Mouse (Mus musculus) kidney, embryonic 15.5 days (tissue): ENCODE results near the gene Eme1. TPM values are rescaled to one million over a fixed set of nuclear protein-coding genes. Genes with fewer than 3 reads are reported as not detected.
A peak's percentile ranks its signal among the peaks of the same experiment; 100 is the strongest.
"Not testable (repeated sequence)": the region's sequence is repeated elsewhere in the genome, so short reads cannot be mapped to it uniquely, and the experiment has no call there.

Experiments
- ATAC-seq: fragments of 200-750 bp; cut with Nextera tagmentation; replicated peaks from 2 replicates; pipeline ENCODE4 v1.8.0; 2017; ENCODE audit warnings: moderate TSS enrichment; ENCODE audit not compliant: low FRiP score
- H3K27ac ChIP-seq: fragments of 300-500 bp; sonication (generic); 2 replicates; pipeline ENCODE4 v1.5.1; 2015; ENCODE audit warnings: mild to moderate bottlenecking, inconsistent platforms
- H3K27me3 ChIP-seq: fragments of 300-500 bp; sonication (generic); 2 replicates; pipeline ENCODE4 v1.6.1; 2015; ENCODE audit warnings: inconsistent platforms
- H3K36me3 ChIP-seq: fragments of 300-500 bp; sonication (generic); 2 replicates; pipeline ENCODE4 v1.6.1; 2015; ENCODE audit warnings: inconsistent platforms
- H3K4me1 ChIP-seq: fragments of 300-500 bp; sonication (generic); 2 replicates; pipeline ENCODE4 v1.6.1; 2015; ENCODE audit warnings: inconsistent platforms
- H3K4me2 ChIP-seq: fragments of 300-500 bp; sonication (generic); 2 replicates; pipeline ENCODE4 v1.6.1; 2015; ENCODE audit warnings: moderate library complexity, mild to moderate bottlenecking, inconsistent platforms
- H3K4me3 ChIP-seq: fragments of 300-500 bp; sonication (generic); replicated peaks from 2 replicates; pipeline ENCODE4 v1.5.1; 2015; ENCODE audit warnings: mild to moderate bottlenecking, inconsistent platforms
- H3K9ac ChIP-seq: fragments of 300-500 bp; sonication (generic); 2 replicates; pipeline ENCODE4 v1.6.1; 2015; ENCODE audit warnings: mild to moderate bottlenecking, inconsistent platforms
- H3K9me3 ChIP-seq: fragments of 300-500 bp; sonication (generic); replicated peaks from 2 replicates; pipeline ENCODE4 v1.6.1; 2016; ENCODE audit warnings: inconsistent platforms
- WGBS: fragments of 180-500 bp; shearing (Covaris S2); methylation state at CpG from one replicate; pipeline ENCODE4 v1.1.7; 2015; ENCODE audit warnings: mixed read lengths; 5-methylcytosine and 5-hydroxymethylcytosine counted together
- polyA plus RNA-seq: library from polyadenylated mRNA; unstranded; fragments of >200 nt; fragmentation: Nextera tagmentation; extraction: Ambion mirVana; gene quantifications from 2 replicates; pipeline ENCODE4 v1.2.1, GENCODE M21; 2015

The Eme1 gene
- polyA plus RNA-seq, 1 experiment from 2014 or later: 27.1 TPM

DNA sequence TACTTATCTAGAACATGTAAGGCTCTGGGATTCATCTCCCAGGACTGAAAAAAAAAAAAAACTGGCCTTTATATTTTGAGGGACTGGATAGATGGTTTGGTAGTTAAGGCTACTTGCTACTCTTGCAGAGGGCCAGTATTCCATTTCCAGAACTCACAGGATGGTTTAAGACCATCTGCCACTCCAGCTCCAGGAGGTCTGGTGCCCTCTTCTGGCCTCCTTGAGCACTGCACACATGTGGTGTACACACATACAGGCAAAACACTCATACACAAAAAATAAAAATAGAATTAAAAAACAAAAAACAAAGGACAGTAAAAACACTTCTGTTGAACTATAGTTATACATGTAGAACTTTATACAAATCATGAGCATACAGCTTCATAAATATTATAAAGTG, 26.9 kb upstream of the Eme1 start:
- Histone ChIP-seq H3K4me2 (no peak overlapping the region), H3K27me3 (no peaks in the 10 kb centered on the region), H3K9ac (no peak overlapping the region), H3K4me3 (no peak overlapping the region), H3K27ac (no peak overlapping the region), H3K9me3 (no peaks in the 10 kb centered on the region), H3K36me3 (no peaks in the 10 kb centered on the region), H3K4me1 (peaks cover 16% of the 10 kb centered on the region)
- ATAC-seq: no peak

DNA sequence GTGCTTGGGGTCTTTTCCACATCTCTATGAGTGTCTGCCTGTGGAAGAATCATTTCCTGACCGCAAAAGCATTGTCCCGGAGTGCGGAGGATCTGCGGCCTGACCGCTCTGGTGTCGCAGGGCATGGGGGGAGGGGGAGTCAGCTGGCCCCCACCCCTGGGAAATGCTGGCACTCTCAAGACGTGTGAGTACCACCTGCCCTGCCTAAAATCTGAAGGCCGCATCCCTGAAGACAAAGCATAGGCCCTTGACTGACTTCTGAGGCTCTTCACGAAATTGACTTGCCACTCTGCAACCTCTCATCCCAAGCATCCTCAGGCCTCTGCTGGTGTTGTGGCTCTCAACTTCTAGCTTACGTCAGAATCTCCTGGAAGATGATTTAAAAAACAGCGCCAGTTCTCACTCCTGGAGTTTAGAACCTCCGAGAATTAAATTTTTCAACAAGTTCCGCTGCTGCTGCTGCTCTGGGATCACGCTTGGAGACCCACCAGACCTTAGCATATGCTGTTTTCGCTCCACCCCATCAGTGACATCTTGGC, 23.9 kb upstream of the Eme1 start:
- no peak overlapping the region for H3K27ac ChIP-seq
- H3K9ac ChIP-seq: peak overlapping the region; percentile 90
- WGBS: 36% methylated on average over 15 of the region's 15 CpGs
- no peak; the same call in 1 of the 2 replicates for ATAC-seq
- H3K27me3 ChIP-seq: no peaks in the 10 kb centered on the region
- peak overlapping the region; percentile 73 for H3K4me2 ChIP-seq
- peaks cover 33% of the 10 kb centered on the region for H3K4me1 ChIP-seq
- H3K36me3 ChIP-seq: no peaks in the 10 kb centered on the region
- no peaks in the 10 kb centered on the region for H3K9me3 ChIP-seq
- H3K4me3 ChIP-seq: peak overlapping the region; percentile 85

DNA sequence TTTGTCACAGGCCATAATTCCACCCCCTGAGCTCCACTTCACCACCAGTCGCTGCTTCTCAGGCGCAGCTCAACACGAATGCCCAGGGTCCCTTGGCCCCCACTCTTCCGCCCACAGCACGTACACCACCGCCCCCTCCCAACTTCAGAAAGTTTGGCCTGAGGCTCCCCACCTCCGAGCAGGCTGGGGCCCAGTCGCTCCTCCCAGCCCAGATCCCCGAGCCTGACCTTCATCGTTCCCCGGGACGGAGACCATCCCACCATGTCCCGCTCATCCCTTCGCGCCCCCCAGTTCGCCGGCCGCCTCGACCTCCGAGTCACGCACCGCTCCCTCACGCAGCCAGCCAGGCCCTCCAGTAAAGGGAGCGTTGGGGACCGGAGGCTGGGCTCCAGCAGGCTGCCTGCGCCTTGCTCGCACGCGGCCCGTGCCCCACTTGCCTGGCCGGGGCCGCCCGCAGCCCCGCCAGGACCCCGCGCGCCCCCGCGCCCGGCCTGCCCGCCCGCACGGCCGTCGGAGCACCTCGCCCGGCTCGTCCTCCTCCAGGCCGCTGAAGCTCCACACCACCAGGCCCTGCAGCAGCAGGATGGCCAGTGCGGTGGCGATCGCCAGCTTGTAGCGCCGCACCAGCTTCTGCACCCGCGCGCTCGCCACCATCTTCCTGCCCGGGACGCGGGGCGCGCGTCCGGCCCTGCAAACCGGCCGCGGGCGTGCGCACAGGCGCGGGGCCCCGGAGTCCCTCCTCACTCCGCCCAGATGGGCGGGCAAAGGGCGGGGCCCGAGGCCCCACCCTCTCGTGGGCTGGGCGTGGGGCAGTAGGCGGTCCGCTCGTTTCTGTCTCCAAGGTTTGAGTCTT, 23.2 kb upstream of the Eme1 start, which contains the start of gene Xylt2:
Gene Xylt2 (minus strand): TSS at position 762 of the 853 bp plus-strand sequence.
- peak; percentile 94 for ATAC-seq
- WGBS: under 1% methylated on average over 79 of the region's 82 CpGs

DNA sequence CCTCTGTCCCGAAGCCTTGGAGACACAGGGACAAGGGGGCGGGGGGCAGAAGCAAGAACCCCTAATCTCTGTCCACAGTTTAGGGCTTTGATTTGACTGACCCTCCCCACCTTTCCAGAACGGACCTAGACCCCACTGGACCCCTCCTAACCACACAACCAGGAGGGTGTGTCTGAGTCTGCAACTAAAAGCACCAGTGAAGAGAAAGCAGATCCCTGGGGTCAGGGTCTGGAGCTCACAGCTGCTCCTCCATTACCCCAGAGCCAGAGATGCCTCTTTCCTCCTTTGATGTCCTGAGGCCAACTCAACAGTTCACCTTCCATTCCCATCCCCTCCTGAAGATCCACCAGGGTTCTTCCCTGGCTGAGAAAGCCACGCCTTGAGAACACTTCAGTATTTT, 22.5 kb upstream of the Eme1 start:
- Histone ChIP-seq H3K4me3 (peak overlapping the region; percentile 85), H3K27me3 (no peaks in the 10 kb centered on the region), H3K4me2 (peak overlapping the region; percentile 73), H3K9me3 (no peaks in the 10 kb centered on the region), H3K36me3 (no peaks in the 10 kb centered on the region), H3K9ac (peak overlapping the region; percentile 90), H3K27ac (peak overlapping the region; percentile 91; the same call in 1 of the 2 replicates), H3K4me1 (peaks cover 33% of the 10 kb centered on the region)
- 37% methylated on average over 4 of the region's 4 CpGs for WGBS
- no peak for ATAC-seq

More for the DNA sequence above, 23.2 kb upstream of the Eme1 start, which contains the start of gene Xylt2:
- peak within 1 kb of the TSS; percentile 90 for H3K9ac ChIP-seq
- H3K9me3 ChIP-seq: no peaks in the 10 kb centered on the region
- peak within 1 kb of the TSS; percentile 91 for H3K27ac ChIP-seq
- peaks cover 33% of the 10 kb centered on the region for H3K4me1 ChIP-seq
- peak within 1 kb of the TSS; percentile 73 for H3K4me2 ChIP-seq
- H3K4me3 ChIP-seq: peak within 1 kb of the TSS; percentile 85
- no peaks in the 10 kb centered on the region for H3K36me3 ChIP-seq
- H3K27me3 ChIP-seq: no peaks in the 10 kb centered on the region

DNA sequence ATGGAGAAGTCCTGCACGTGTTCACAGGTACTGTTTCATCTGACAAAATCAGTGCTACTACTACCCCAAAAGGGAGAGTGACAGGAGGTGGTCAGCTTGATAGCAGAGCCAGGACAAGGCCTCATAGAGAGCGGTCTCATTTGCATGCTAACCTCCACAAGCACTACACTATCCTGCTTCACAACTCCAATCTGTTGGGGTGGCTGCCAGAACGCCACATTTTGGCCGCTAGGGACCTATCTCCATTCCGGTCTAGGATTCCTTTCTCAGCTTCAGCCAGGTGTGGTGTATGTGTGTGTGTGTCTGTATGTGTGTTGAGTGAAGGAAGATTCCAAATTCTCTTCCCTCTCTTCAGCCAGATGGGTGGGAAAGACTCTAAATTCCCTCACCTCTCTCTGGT, 21.7 kb upstream of the Eme1 start:
- ATAC-seq: no peak
- H3K27ac ChIP-seq: no peak overlapping the region
- peaks cover 3% of the 10 kb centered on the region for H3K36me3 ChIP-seq
- no peaks in the 10 kb centered on the region for H3K9me3 ChIP-seq
- WGBS: 80% methylated on average over 5 of the region's 5 CpGs
- H3K4me3 ChIP-seq: peak overlapping the region; percentile 85; the same call in 1 of the 2 replicates
- H3K4me1 ChIP-seq: peaks cover 33% of the 10 kb centered on the region
- H3K27me3 ChIP-seq: no peaks in the 10 kb centered on the region
- peak overlapping the region; percentile 73; the same call in 1 of the 2 replicates for H3K4me2 ChIP-seq
- H3K9ac ChIP-seq: no peak overlapping the region

DNA sequence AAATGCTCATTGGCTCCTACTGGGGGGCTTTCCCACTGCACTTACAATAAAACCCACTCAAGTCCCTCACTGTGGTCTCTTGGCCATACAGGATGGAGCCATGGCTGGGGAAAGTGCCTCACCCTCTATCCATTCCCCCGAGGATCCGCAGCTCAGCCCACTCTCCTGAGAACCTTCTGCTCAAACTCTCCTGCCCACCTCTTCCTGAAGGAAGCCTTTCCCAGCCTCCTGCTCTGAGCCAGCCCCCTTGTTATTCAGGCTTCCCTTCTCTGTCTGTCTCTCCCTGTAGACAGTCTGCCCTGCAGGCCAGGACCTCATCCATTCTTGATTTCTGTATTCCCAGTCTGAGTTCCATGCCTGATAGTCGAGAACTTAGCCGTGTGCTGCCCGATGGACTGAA, 21.2 kb upstream of the Eme1 start:
- Histone ChIP-seq H3K4me1 (peaks cover 33% of the 10 kb centered on the region), H3K9me3 (no peaks in the 10 kb centered on the region), H3K4me2 (0 out of 2 replicates have a peak overlapping the region, but pooled peaks have one; percentile 5), H3K36me3 (peaks cover 7% of the 10 kb centered on the region), H3K27me3 (no peaks in the 10 kb centered on the region), H3K4me3 (no peak overlapping the region), H3K27ac (no peak overlapping the region), H3K9ac (no peak overlapping the region)
- 72% methylated on average over 5 of the region's 5 CpGs for WGBS
- no peak for ATAC-seq

DNA sequence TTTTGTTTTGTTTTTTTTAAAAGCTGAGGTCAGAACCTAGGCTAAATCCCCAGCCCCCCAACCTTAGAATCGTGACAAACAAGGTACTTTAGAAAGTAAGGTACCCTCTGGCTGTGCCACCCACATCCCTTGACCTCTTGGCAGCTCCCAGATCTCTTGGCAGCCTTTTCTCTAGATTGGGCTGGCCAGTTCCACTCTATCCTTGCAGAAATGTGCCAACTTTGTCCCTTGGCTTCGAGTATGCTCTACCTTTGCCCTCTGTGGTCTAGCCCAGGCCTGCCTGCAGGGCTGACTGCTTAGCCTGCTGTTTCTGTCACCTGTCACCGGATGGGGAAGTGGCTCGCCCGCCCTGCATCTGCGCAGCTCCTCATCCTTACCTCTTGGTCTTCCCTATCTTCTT, 11.5 kb upstream of the Eme1 start:
- ATAC-seq: no peak

DNA sequence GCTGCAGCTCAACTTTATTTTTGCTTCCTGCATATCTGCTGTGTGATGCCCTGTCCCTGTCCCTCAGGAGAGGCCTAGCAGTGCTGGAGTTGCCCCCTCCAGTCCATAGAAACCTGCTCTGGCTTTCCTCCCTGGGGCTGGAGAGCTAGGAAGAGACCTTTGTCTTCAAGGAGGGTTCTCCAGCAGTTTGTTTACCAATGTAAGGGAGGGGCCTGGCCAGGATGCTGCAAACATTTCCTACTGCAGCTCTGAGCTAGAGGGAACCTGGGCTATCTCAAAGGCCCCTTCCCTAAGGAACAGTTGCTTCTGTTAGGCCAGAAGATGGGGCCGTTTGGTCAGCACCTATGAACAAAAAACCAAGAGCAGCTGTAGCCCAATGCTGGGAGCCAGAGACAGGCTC, 7.6 kb upstream of the Eme1 start:
- Histone ChIP-seq H3K9me3 (no peaks in the 10 kb centered on the region), H3K36me3 (peaks cover 95% of the 10 kb centered on the region), H3K4me1 (no peaks in the 10 kb centered on the region), H3K4me2 (no peak overlapping the region), H3K27ac (no peak overlapping the region), H3K4me3 (no peak overlapping the region), H3K27me3 (no peaks in the 10 kb centered on the region), H3K9ac (no peak overlapping the region)
- 69% methylated on average over 1 of the region's 1 CpGs for WGBS
- no peak for ATAC-seq

More for the DNA sequence above, 11.5 kb upstream of the Eme1 start:
- H3K27me3 ChIP-seq: no peaks in the 10 kb centered on the region
- H3K9ac ChIP-seq: no peak overlapping the region
- no peak overlapping the region for H3K4me2 ChIP-seq
- no peak overlapping the region for H3K4me3 ChIP-seq
- H3K36me3 ChIP-seq: peaks cover 98% of the 10 kb centered on the region
- 92% methylated on average over 6 of the region's 6 CpGs for WGBS
- no peaks in the 10 kb centered on the region for H3K4me1 ChIP-seq
- no peaks in the 10 kb centered on the region for H3K9me3 ChIP-seq
- no peak overlapping the region for H3K27ac ChIP-seq

DNA sequence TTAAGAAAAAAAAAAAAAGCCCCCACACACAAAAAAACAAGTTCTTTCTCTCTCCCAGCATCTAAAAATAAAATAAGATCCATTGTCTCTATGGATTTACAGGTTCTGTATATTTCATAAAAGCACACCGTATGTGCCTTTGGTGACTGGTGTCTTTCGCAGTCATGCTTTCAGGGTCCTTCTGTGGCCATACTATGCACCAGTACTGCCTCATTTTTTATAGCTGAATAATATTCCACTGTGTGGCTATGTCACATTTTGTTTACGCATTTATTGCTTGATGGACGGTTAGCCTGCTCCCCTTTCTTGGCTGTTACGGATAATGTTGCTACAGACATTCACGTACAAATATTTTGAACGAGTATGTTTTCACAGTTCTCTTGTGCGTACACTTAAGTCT, 791 bp downstream of the Eme1 start:
- Histone ChIP-seq H3K9ac (peak overlapping the region; percentile 70; the same call in 1 of the 2 replicates), H3K4me3 (peak overlapping the region; percentile 77), H3K27ac (no peak overlapping the region), H3K9me3 (no peaks in the 10 kb centered on the region), H3K36me3 (peaks cover 46% of the 10 kb centered on the region), H3K4me2 (peak overlapping the region; percentile 66), H3K27me3 (no peaks in the 10 kb centered on the region), H3K4me1 (peaks cover 21% of the 10 kb centered on the region)
- no peak for ATAC-seq
- WGBS: 45% methylated on average over 8 of the region's 8 CpGs

DNA sequence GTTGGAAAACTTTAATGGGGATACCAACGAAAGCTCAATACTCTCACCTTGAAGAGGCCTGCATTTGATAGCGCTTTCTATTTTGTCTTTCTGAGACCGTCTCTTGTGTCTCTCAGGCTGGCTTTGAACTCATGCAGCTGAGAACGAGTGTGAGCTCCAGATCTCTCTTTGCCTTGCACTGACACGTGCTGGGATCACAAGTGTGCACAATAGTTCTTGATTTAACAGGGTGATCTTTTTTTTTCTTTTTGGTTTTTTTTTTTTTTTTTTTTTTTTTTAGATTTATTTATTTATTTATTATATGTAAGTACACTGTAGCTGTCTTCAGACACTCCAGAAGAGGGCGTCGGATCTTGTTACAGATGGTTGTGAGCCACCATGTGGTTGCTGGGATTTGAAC, 2.5 kb downstream of the Eme1 start:
- Histone ChIP-seq H3K4me1 (peaks cover 21% of the 10 kb centered on the region), H3K36me3 (peaks cover 48% of the 10 kb centered on the region)
- not testable (repeated sequence) for H3K9me3 ChIP-seq, H3K27ac ChIP-seq, ATAC-seq, H3K4me3 ChIP-seq, H3K9ac ChIP-seq, H3K27me3 ChIP-seq, H3K4me2 ChIP-seq
- 93% methylated on average over 7 of the region's 7 CpGs for WGBS

DNA sequence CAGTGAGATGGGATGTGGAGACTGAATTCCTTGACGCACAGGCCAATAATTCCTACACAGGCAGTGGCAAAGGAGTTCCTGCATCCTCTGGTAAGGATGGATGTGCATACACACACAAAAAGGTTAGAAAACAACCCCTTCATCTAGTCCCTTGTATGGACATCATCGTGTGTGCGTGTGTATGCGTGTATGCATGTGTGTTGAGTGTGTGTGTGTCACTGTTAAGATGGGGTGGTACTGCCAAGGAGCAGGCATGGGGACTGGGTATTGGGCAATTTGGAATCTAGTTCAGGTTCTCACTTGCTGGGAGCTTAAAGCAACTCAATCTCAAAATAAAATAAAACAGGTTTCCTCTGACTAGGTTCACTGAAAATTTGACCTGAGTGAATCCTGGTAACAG, 7.3 kb downstream of the Eme1 start:
- WGBS: 94% methylated on average over 4 of the region's 4 CpGs
- H3K4me3 ChIP-seq: no peak overlapping the region
- H3K4me2 ChIP-seq: no peak overlapping the region
- H3K9me3 ChIP-seq: no peaks in the 10 kb centered on the region
- no peak overlapping the region for H3K9ac ChIP-seq
- H3K4me1 ChIP-seq: no peaks in the 10 kb centered on the region
- H3K27me3 ChIP-seq: no peaks in the 10 kb centered on the region
- no peak overlapping the region for H3K27ac ChIP-seq
- ATAC-seq: no peak
- H3K36me3 ChIP-seq: peaks cover 90% of the 10 kb centered on the region

DNA sequence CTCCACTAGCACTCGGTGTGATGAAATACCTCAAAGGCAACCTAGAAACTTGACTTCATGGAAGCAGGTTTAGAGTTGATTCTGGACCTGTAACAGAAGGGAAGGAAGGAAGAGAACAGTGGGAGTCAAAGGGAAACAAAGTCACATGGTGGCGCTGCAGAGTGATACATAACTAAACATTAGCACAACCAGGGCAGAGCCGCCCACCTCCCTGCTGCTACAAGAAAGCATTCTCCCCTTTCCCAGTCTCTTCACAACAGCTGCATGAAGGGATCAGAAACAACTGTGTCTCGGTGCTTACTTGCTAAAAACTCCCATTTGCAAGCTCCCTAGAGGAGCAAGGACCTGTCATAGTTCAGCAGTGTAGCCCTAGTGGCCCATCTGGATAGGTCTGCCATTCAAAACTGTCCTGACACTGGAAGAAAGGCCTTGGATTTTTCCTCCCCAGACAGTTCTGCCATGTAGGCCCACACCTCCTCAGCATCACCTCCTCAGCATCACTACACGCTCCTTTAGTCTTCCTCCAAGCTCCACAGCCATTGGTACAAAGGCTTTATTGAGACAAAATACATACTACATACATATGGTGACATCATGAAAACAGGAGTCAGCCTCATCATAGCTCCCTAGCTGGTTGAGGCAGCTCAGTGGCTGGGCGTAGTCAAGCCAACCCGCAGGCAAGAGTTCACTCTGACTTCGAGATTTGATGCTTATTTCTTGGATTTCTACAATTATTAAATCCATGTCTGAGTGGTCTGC, 9.1 kb downstream of the Eme1 start:
- no peak overlapping the region for H3K27ac ChIP-seq
- no peak overlapping the region for H3K4me2 ChIP-seq
- no peak overlapping the region for H3K9ac ChIP-seq
- no peaks in the 10 kb centered on the region for H3K4me1 ChIP-seq
- H3K36me3 ChIP-seq: peaks cover 92% of the 10 kb centered on the region
- H3K9me3 ChIP-seq: no peaks in the 10 kb centered on the region
- H3K27me3 ChIP-seq: no peaks in the 10 kb centered on the region
- no peak for ATAC-seq
- 86% methylated on average over 8 of the region's 8 CpGs for WGBS
- no peak overlapping the region for H3K4me3 ChIP-seq
